Mouse (Mus musculus): ENCODE measurements at regions not wholly inside any gene's neighbourhood (a gene's known extent, or its start where the extent isn't known, plus 50 kb on each side); places are given as distances from the start of the nearest gene placed in this dataset.

DNA sequence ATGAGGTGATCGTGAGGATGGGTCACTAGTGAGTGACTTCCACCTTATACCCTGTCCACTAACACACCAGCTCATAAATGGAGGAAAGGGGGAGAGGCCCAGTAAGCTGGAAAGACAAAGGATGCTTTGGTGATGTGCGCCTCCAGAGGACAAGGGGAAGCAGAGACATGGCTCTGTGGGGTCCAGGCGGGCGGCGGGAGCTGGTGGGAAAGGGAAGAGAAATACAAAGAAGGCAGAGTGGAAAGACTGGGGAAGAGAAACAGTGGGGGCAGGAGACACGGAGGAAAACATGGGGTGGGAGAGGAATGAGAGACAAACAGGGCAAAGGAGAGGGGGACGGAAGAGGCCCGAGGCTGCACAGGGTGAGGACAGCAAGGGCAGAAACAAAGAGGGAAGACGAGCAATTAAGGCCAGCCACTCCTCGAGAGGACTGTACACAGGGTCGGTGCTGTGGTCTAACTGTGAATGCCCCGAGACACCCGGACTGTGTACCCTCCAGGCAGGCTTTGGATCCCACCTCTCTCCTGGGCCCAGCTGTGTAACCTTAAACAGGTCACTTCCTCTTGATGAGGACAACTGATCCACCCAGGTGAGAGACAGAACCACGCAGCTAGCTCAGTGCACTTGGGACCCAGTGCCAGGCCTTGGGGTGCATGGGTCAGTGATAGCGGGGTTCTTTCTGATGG is 87.1 kb upstream of the Mvb12b start:
- DNase-seq (ENCODE audit: low spot score) (no peak), ATAC-seq (ENCODE audit: extremely low read depth, insufficient number of reproducible peaks, low FRiP score, poor library complexity, severe bottlenecking) (no peak)
- no peak for TF ChIP-seq POLR2AphosphoS5 (IDR thresholded peaks at IDR 0.05; ENCODE audit: insufficient replicate concordance, low read depth, low read length)
- no peak for TF ChIP-seq CTCF (IDR thresholded peaks at IDR 0.05; ENCODE audit: low read depth, low read length)
- TF ChIP-seq TAL1 (conservative IDR thresholded peaks at IDR 0.05; ENCODE audit: low read depth, low read length), result no peak
- TF ChIP-seq GATA2 (IDR thresholded peaks at IDR 0.05; ENCODE audit: borderline replicate concordance, low read depth, low read length), result no peak
- no peak for TF ChIP-seq GATA1 (IDR thresholded peaks at IDR 0.05; ENCODE audit: borderline replicate concordance, low read length)
- H3K4me3 ChIP-seq (ENCODE audit: low read depth, low read length), result no peak overlapping the region
- H3K9me3 ChIP-seq (replicated peaks), result no peaks in the 10 kb centered on the region
- no peaks in the 10 kb centered on the region for H3K36me3 ChIP-seq (replicated peaks)
- no peaks in the 10 kb centered on the region for H3K4me1 ChIP-seq (ENCODE audit: insufficient read depth, low read depth, low read length)
- peaks cover 9% of the 10 kb centered on the region; the same call in 1 of the 2 replicates for H3K27me3 ChIP-seq (ENCODE audit: insufficient read depth, low read length)

DNA sequence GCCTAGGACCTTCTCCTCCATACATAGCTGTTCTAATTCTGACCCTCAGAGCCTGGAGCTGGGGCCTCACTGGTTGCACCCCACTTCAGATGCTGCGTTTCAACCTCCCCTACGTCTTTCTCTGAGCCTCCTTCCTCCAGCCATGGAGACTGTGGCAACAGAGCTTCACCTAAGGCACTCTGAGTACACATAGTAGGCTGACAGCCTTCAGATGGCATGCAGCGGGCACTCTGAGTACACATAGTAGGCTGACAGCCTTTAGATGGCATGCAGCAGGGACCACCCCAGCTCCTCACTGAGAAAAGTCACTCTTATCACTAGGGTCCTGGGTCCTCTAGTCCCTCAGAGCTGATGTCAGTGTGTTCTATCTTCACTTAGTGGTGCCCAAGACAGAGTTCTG is 86.3 kb upstream of the Mvb12b start:
- peaks cover 13% of the 10 kb centered on the region; the same call in 1 of the 2 replicates for H3K27me3 ChIP-seq (ENCODE audit: insufficient read depth, low read length)
- H3K4me3 ChIP-seq (ENCODE audit: low read depth, low read length), result no peak overlapping the region
- DNase-seq (ENCODE audit: low spot score) (no peak), ATAC-seq (ENCODE audit: extremely low read depth, insufficient number of reproducible peaks, low FRiP score, poor library complexity, severe bottlenecking) (no peak)
- H3K36me3 ChIP-seq (replicated peaks), result no peaks in the 10 kb centered on the region
- TF ChIP-seq GATA1 (IDR thresholded peaks at IDR 0.05; ENCODE audit: borderline replicate concordance, low read length) (no peak), GATA2 (IDR thresholded peaks at IDR 0.05; ENCODE audit: borderline replicate concordance, low read depth, low read length) (no peak), TAL1 (conservative IDR thresholded peaks at IDR 0.05; ENCODE audit: low read depth, low read length) (no peak), CTCF (IDR thresholded peaks at IDR 0.05; ENCODE audit: low read depth, low read length) (no peak), POLR2AphosphoS5 (IDR thresholded peaks at IDR 0.05; ENCODE audit: insufficient replicate concordance, low read depth, low read length) (no peak)
- no peaks in the 10 kb centered on the region for H3K9me3 ChIP-seq (replicated peaks)
- no peaks in the 10 kb centered on the region for H3K4me1 ChIP-seq (ENCODE audit: insufficient read depth, low read depth, low read length)

DNA sequence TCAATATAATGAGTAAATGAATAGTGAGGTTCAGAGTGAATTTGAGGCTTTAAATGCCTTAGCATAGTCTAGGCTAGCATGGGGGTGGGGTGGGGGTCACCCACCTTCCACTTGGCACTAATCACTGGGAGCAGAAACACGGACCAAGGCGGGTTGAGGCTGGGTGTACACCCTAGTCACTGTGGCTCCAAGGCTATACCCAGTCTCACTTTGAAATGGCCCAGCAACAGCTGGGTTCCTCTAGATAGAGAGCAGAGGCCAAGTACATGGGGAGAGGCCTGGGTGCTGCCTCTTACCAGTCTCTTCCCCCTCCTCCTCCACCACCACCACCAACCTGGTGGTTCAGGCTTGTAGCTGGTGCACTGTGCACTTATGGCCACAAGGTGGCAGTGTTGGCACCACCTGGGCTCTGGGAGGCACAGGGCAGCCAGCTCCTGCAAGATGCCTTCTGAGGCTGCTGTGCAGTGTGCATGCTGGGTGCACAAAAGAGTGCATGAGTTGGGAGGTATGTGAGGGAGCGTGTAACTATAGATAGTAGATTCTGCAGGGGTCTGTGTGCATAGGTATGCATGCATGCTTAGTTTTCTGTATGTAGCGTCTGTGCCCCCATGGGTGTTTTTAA is 85.6 kb upstream of the Mvb12b start:
- no peaks in the 10 kb centered on the region for H3K36me3 ChIP-seq (replicated peaks)
- TF ChIP-seq GATA2 (IDR thresholded peaks at IDR 0.05; ENCODE audit: borderline replicate concordance, low read depth, low read length) (no peak), CTCF (IDR thresholded peaks at IDR 0.05; ENCODE audit: low read depth, low read length) (peak; percentile 98)
- peak; percentile 68 for DNase-seq (ENCODE audit: low spot score)
- H3K4me1 ChIP-seq (ENCODE audit: insufficient read depth, low read depth, low read length), result no peaks in the 10 kb centered on the region
- H3K9me3 ChIP-seq (replicated peaks), result no peaks in the 10 kb centered on the region
- ATAC-seq (ENCODE audit: extremely low read depth, insufficient number of reproducible peaks, low FRiP score, poor library complexity, severe bottlenecking), result no peak
- peaks cover 15% of the 10 kb centered on the region; the same call in 1 of the 2 replicates for H3K27me3 ChIP-seq (ENCODE audit: insufficient read depth, low read length)
- H3K4me3 ChIP-seq (ENCODE audit: low read depth, low read length), result no peak overlapping the region

DNA sequence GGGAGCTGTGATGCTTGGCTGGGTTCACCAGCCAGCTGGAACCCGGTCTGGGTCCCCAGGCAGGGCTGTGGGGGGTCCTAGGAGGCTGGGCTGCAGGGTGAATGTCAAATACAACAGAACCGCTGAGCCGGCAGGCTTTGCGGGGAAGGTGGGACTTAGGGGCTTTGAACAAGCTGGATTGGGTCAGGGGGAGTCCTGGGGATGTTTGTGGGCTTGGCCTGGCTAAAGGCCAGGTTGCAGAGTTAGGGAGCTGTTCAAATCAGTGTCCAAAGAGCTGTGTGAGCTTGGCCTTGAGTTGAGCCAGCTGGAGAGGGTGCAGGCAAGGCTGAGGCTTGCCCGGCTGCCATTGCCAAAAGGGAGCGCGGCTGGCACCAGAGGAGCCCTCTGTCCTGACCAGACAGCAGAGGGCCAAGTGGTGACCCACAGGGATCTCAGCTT is 79.3 kb upstream of the Mvb12b start:
- DNase-seq (ENCODE audit: low spot score) (no peak), ATAC-seq (ENCODE audit: extremely low read depth, insufficient number of reproducible peaks, low FRiP score, poor library complexity, severe bottlenecking) (no peak)
- Histone ChIP-seq H3K36me3 (replicated peaks) (no peaks in the 10 kb centered on the region), H3K27me3 (ENCODE audit: insufficient read depth, low read length) (peaks cover 14% of the 10 kb centered on the region), H3K9me3 (replicated peaks) (no peaks in the 10 kb centered on the region), H3K4me1 (ENCODE audit: insufficient read depth, low read depth, low read length) (no peaks in the 10 kb centered on the region), H3K4me3 (ENCODE audit: low read depth, low read length) (no peak overlapping the region)
- TF ChIP-seq GATA2 (IDR thresholded peaks at IDR 0.05; ENCODE audit: borderline replicate concordance, low read depth, low read length), result no peak
- no peak for TF ChIP-seq POLR2AphosphoS5 (IDR thresholded peaks at IDR 0.05; ENCODE audit: insufficient replicate concordance, low read depth, low read length)
- no peak for TF ChIP-seq CTCF (IDR thresholded peaks at IDR 0.05; ENCODE audit: low read depth, low read length)
- no peak for TF ChIP-seq TAL1 (conservative IDR thresholded peaks at IDR 0.05; ENCODE audit: low read depth, low read length)
- TF ChIP-seq GATA1 (IDR thresholded peaks at IDR 0.05; ENCODE audit: borderline replicate concordance, low read length), result no peak

DNA sequence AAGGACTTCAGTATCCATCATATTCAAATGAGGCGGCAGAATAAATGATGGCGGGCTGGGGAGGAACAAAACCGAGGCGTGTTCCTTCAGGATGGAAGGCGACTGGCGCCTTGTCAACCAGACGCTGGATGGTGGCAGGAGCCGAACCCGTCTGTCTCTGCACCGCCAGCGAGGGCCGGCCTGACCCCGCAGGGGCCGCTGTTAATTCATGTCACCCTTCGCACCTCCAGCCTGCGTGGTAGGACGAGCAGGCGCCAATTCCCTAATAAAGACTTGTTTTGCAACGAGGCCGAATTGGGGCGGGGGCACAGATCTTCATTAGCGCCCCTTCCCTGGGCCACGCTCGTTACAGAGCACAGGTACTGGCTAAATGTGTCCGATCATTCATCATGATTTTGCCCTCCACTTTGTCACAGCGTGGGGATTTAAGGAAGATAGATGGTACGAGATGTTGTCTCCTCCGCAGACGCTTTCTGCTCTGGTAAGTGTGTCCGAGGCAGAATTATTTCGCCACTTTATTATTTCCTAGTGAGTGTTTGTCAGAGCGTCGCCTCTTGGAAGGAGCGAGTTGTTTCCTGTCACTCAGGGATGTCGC is 78.7 kb upstream of the Mvb12b start:
- TF ChIP-seq CTCF (IDR thresholded peaks at IDR 0.05; ENCODE audit: low read depth, low read length), result no peak
- TF ChIP-seq GATA1 (IDR thresholded peaks at IDR 0.05; ENCODE audit: borderline replicate concordance, low read length), result no peak
- no peak for TF ChIP-seq POLR2AphosphoS5 (IDR thresholded peaks at IDR 0.05; ENCODE audit: insufficient replicate concordance, low read depth, low read length)
- peaks cover 17% of the 10 kb centered on the region for H3K27me3 ChIP-seq (ENCODE audit: insufficient read depth, low read length)

DNA sequence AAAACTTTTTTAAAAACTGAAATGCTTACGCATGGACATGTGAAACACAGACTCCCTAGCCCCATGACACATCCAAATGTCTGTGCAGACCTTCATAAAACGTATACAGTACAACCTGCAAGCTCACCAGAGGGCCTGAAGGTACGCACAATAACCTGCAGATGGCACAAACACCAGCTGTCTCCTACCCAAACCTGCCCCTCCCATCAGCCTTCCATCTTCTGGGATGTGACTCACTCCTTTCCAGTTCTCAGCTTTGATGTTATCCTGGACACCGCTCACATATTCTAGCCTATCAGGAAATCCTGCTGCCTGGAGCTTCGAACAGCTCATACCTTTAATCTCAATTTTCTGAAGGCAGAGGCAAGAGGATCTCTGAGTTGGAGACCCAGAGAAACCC is 76.3 kb upstream of the Mvb12b start:
- H3K36me3 ChIP-seq (replicated peaks), result no peaks in the 10 kb centered on the region
- ATAC-seq (ENCODE audit: extremely low read depth, insufficient number of reproducible peaks, low FRiP score, poor library complexity, severe bottlenecking) (no peak), DNase-seq (ENCODE audit: low spot score) (no peak)
- no peaks in the 10 kb centered on the region for H3K9me3 ChIP-seq (replicated peaks)
- peaks cover 13% of the 10 kb centered on the region for H3K27me3 ChIP-seq (ENCODE audit: insufficient read depth, low read length)
- no peaks in the 10 kb centered on the region for H3K4me1 ChIP-seq (ENCODE audit: insufficient read depth, low read depth, low read length)
- TF ChIP-seq GATA1 (IDR thresholded peaks at IDR 0.05; ENCODE audit: borderline replicate concordance, low read length), result no peak
- no peak overlapping the region for H3K4me3 ChIP-seq (ENCODE audit: low read depth, low read length)

More for the DNA sequence above, 78.7 kb upstream of the Mvb12b start:
- Histone ChIP-seq H3K4me3 (ENCODE audit: low read depth, low read length) (no peak overlapping the region), H3K9me3 (replicated peaks) (no peaks in the 10 kb centered on the region), H3K36me3 (replicated peaks) (no peaks in the 10 kb centered on the region), H3K4me1 (ENCODE audit: insufficient read depth, low read depth, low read length) (no peaks in the 10 kb centered on the region)
- DNase-seq (ENCODE audit: low spot score) (no peak), ATAC-seq (ENCODE audit: extremely low read depth, insufficient number of reproducible peaks, low FRiP score, poor library complexity, severe bottlenecking) (no peak)
